Mouse (Mus musculus) ES-Bruce4 (cell line): ENCODE data around the gene Degs1.
"Not testable (repeated sequence)": the region's sequence is repeated elsewhere in the genome, so short reads cannot be mapped to it uniquely, and the experiment has no call there.

Experiments used
- CTCF ChIP-seq: IDR thresholded peaks from one replicate; pipeline ENCODE4 v1.8.1; 2011; ENCODE audit warnings: low read depth, low read length
- EP300 ChIP-seq: IDR thresholded peaks from 2 replicates; pipeline ENCODE4 v1.6.1; 2011; ENCODE audit warnings: low read depth, low read length; ENCODE audit not compliant: insufficient read depth
- POLR2A ChIP-seq: IDR thresholded peaks from one replicate; pipeline ENCODE4 v1.8.1; 2011; ENCODE audit warnings: low read length; ENCODE audit not compliant: insufficient read depth

- TF ChIP-seq POLR2A, CTCF, EP300: not testable (repeated sequence)
These were observed 8.1 kb upstream of the Degs1 start for GRCm38 (mm10) chr1:182290741-182291140.
